Mouse (Mus musculus) cerebellum, adult 9-11 months (tissue): ENCODE results near the gene Rap1gap.

ENCODE experiments used
- DNase-seq: peaks from one replicate; pipeline ENCODE4 v3.0.0; 2022

Gene Rap1gap

DNA sequence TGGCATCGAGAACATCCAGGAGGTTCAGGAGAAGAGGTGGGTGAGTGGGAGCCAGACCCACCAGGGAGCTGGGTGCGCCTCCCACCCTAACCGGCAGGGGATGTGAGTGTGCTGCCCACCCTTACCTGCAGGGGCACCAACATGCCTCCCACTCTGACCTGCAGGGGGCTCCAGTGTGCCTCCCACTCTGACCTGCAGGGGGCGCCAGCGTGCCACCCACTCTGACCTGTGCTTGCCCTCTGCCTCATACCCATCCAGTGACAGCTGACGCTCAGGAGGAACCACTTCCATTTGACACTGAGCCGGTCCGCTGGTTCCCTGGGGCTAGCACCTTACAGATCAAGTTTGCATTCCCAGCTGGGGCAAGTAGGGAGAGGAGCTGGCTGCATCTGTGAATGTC is 60.2 kb downstream of the Rap1gap start:
- peak; percentile 69 for DNase-seq

DNA sequence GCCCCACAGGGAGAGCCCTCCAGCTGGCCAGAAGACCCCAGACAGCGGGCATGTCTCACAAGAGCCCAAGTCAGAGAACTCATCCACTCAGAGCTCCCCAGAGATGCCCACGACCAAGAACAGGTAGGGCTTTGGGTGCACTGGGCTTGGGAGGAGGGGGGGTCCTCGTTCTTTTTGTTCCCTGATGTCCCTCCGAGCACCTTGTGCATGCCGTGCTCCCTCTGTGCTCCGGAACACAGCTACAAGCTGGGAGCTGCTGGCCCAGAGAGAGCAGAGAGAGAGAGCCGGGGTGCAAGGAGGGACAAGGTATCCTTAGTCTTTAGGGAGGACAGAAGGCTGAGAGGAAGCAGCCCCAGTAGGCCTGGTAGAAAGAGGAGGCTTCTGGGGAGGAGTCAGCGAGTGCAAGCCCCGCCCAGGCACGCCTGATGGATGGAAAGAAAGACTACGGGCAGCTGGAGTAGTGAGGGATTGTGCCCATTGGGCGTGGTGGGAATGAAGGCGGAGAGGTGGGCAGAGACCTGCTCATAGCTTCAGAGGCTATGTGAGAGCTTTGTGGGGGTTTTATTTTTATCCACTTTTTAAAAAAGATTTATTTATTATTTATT is 61.1 kb downstream of the Rap1gap start:
- peak; percentile 56 for DNase-seq

GRCm38 (mm10) chr4:137726739-137727505 is 62.4 kb downstream of the Rap1gap start:
- peak; percentile 82 for DNase-seq

GRCm38 (mm10) chr4:137727506-137728187 is 63.1 kb downstream of the Rap1gap start:
- DNase-seq = peak; percentile 81

DNA sequence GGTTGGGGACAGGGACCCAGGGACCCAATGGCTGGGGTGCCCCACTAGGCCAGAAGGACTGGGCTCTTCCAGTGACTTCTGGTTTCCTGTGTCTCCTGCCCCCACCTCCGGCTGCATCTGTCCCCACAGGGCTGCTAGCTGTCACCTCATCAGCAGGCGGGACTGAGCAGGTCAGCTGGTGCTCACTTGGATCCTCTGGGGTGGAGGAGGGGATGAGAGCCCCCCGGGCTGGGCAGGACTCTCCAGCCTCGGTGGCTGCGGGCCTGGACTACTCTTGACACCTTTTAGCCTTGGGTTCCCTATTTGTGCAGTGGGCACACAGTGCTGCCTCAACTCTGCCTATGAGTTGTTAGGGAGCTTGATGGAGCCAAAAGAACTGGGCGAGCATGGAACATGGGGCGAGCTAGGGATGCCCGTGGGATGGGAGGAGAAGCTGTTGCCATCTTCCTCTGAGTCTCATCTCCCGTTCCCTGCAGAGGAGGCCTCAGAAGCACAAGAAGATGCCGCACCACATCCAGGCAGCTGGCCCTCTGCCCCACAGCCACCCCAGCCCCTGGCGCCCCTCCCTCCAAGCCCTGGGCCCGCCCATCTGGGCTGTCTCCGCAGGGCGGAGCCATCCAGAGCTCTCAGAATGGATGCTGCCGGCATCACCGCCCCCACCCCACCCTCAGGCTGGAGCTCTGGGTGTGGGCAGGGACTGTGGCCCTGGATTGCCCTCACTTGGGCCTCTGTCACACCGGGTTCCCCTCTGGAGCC is 64.1 kb downstream of the Rap1gap start:
- peak; percentile 65 for DNase-seq

DNA sequence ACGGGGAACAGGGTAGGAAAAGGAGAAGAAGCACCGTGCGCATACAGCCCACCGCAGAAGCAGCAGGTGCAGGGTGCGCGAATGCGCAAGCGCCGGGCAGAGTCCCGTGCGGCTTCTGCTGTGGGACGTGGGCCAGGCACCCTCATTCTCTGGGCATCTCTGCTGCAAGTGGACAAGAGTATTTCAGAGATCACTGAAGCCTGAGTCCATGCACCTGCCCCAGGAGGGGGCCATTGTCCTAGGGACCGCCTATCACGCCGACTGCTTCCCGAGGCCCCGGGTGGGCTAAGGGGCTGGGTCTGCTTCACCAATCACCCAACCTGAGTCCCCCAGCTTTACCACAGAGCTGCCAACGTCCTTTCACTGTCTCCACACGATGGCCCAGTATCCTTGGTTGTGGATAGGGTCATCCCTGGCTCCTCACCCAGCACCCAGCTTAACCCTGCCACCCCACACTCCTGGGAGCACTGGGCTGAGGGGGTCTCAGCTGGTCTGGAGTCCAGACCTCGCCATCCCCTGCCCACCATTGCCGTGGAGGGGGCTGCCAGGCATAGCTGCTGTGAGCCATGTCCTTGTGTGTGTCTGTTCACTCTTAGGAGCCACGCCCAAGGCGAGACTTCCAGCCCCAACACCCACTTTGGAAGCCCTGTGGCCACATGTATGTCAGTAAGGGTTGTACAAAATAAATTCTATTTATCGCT is 64.8 kb downstream of the Rap1gap start:
- DNase-seq = peak; percentile 68

- peak; percentile 90 for DNase-seq
Measured at GRCm38 (mm10) chr4:137730134-137730533, 65.6 kb downstream of the Rap1gap start.

DNA sequence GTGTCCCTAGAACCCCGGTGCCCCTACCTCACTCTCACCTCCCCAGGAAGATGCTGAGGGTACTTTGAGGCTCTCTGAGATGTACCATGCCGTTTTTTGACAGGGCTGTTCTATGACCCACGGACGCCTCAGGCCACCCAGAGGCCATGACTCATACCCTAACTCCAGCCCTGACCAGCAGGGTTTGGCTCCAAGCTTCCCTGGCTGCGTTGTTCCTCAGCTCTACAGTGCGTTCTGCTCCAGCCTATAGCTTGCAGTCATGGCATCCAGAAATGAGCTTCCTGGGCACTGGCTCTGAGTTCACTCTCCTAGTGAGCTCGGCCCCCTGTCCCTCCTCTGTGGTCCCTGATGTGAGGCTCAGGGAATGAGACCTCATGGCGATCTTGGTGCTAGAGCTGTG is 66.2 kb downstream of the Rap1gap start:
- DNase-seq = peak; percentile 60

- DNase-seq = peak; percentile 72
Measured at GRCm38 (mm10) chr4:137731891-137732290, 67.4 kb downstream of the Rap1gap start.

GRCm38 (mm10) chr4:137732361-137732760 is 67.8 kb downstream of the Rap1gap start:
- peak; percentile 64 for DNase-seq

GRCm38 (mm10) chr4:137732962-137733361 is 68.4 kb downstream of the Rap1gap start:
- peak; percentile 96 for DNase-seq

DNA sequence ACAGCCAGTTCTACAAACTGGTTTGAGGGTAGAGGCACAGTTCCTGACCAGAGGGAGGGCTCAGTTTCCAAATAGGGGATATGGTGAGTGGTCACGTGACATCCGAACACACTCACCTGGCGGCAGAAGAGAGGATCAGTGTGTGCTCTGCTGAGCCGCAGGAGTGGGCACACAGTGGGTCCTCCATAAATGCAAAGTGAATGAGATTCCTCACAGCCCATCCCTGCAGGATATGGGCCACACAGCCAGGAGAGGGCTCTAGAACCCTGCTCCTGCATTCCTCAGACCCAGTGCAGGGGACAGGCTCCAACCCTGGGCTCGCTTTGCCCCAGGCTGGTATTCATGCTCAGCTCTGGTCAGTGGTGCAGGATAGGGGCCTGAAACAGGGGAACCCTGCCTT is 68.9 kb downstream of the Rap1gap start:
- DNase-seq = no peak

DNA sequence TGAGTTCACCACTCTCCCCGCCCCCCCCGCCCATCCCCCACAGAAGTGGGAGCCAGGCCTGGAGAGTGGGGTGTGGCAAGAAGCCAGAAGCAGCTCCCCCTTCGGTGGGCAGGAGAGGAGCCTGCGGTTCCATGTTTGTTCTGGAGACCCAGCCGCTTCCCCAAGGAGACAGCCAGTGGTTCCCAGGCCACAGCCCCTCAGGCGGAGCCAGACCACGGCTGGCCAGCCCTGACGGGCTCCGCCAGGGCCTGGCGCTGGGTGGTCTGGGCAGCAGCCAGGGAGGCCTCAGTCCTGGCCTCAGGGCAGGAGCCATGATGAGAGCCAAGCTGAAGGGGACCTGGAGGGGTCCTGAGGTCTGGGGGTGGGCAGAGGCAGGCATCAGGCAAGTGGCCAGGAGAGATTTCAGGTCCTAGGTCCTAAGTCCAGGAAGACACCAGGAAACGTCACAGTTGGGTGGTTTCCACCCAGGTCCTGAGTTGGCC is 71.7 kb downstream of the Rap1gap start:
- peak; percentile 57 for DNase-seq

DNA sequence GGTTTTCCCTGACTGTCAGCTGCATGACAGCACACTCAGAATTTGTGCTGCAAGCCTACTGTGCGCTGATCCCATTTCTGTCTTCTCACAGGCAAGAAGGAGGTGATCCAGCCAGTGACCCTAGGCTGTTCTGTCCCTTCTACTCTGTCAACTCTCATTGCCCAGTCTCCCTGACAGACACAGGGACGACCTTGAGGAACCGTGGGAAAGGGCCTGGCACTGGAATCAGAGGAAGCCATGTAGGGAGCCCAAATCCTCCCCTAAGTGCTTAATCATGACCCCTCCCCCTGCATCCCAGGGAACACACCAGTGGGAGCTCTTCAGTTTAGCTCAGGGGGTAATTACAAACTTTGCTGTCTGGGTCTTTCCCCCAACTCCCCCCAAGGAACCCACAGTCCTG is 73.2 kb downstream of the Rap1gap start:
- DNase-seq = no peak

- DNase-seq = peak; percentile 54
Measured at GRCm38 (mm10) chr4:137739151-137739923, 74.8 kb downstream of the Rap1gap start.

DNA sequence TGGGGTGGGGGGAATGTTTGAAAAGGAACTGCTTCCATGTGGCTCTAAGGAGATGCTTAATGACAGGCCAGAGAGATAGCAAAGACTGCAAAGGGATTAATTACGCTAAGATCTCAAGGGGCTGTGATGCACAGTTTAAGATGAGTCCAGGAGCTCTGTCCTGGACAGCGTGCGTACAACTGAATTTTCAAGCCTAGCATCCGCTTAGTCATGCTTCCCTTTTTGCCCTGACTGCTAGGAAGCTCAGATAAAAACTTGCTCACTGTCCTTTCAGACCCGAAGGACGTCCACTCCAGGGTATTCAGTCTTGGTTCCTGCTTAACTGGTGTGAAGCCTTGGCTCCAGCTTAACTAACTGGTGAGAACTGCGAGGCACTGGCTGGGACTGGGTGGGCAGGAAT is 75.8 kb downstream of the Rap1gap start:
- DNase-seq = no peak

DNA sequence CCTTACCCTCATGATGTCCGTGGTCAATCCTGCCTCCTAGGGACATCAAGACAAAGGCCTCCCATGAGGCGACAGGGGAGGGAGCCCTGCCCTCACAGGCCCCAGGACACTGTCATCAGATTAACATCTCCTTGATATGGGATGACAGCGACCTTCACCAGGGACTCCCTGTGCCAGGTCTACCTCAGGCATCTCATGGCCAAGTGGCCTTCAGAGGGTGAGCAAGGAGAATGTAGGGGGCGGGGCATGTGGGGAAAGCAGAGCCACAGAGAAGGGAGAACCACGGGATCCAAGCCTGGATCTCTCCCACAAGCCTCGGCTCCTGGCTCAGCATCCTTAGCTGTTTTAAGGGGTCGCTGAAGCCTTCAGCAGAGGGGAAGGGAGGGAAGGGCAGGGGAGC is 79.3 kb downstream of the Rap1gap start:
- DNase-seq = no peak

DNA sequence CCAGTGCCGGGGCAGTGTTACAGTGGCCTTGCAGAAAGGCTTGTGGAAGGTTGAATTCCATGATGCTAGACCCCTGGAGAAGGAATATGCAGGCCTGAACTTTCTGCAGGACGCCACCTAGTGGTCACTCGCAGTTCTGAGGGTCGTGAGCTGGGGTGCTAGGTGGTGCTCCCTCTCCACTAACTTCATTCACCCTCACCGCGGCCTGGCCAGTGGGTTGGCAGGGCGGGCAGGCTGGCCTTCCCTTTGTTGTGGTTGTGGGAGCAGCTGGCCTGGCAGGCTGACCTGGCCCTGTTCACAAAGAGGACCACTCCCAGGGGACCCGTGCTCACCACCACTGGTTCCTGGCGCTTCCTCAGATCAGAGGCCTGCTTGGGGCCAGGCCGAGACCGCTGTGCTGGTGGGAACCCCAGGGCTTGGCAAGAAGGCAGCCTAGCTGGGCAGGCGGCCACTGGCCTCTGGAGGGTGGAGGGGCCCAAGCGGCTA is 80.0 kb downstream of the Rap1gap start:
- peak; percentile 52 for DNase-seq

- DNase-seq = no peak
Measured at GRCm38 (mm10) chr4:137747091-137747490, 82.6 kb downstream of the Rap1gap start.

DNA sequence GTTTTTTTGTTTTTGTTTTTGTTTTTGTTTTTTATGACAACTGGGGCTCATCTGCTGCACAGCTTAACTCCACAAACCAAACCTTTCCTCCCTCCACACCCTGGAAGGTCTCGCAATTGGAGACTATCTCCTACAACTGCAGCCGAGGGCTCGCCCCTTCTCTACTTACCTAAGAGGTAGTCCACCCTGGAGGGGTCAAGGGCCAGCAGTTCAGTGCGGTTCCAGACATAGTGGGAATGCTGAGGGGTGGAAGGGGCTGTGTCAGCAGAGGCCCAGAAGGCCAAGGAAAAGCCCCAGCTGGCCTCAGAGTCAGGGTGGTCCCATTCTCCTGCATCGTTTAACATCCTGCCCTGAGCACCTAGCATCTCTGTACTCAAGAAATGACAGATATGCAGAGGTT is 83.1 kb downstream of the Rap1gap start:
- no peak for DNase-seq

GRCm38 (mm10) chr4:137748726-137749125 is 84.2 kb downstream of the Rap1gap start:
- DNase-seq = no peak
